Mouse (Mus musculus) intestine, embryonic 15.5 days (tissue): ENCODE measurements at regions not wholly inside any gene's neighbourhood (a gene's known extent, or its start where the extent isn't known, plus 50 kb on each side); places are given as distances from the start of the nearest gene placed in this dataset.

Experiments used
- ATAC-seq: fragments of 200-750 bp; cut with Nextera tagmentation; 2 replicates; pipeline ENCODE4 v1.8.0; 2017; ENCODE audit warnings: moderate TSS enrichment, moderate library complexity
- H3K27ac ChIP-seq: fragments of 300-500 bp; sonication (generic); 2 replicates; pipeline ENCODE4 v1.5.1; 2015; ENCODE audit warnings: mild to moderate bottlenecking, inconsistent platforms
- H3K27me3 ChIP-seq: fragments of 300-500 bp; sonication (generic); replicated peaks from 2 replicates; pipeline ENCODE4 v1.6.1; 2015; ENCODE audit warnings: inconsistent platforms
- H3K36me3 ChIP-seq: fragments of 300-500 bp; sonication (generic); 2 replicates; pipeline ENCODE4 v1.6.1; 2015; ENCODE audit warnings: inconsistent platforms
- H3K4me1 ChIP-seq: fragments of 300-500 bp; sonication (generic); replicated peaks from 2 replicates; pipeline ENCODE4 v1.6.1; 2015; ENCODE audit warnings: inconsistent platforms
- H3K4me2 ChIP-seq: fragments of 300-500 bp; sonication (generic); replicated peaks from 2 replicates; pipeline ENCODE4 v1.6.1; 2015; ENCODE audit warnings: mild to moderate bottlenecking, inconsistent platforms
- H3K4me3 ChIP-seq: fragments of 300-500 bp; sonication (generic); replicated peaks from 2 replicates; pipeline ENCODE4 v1.5.1; 2015; ENCODE audit warnings: inconsistent platforms
- H3K9ac ChIP-seq: fragments of 300-500 bp; sonication (generic); 2 replicates; pipeline ENCODE4 v1.6.1; 2015; ENCODE audit warnings: inconsistent platforms
- H3K9me3 ChIP-seq: fragments of 300-500 bp; sonication (generic); 2 replicates; pipeline ENCODE4 v1.6.1; 2016; ENCODE audit warnings: inconsistent platforms
- WGBS: fragments of 180-500 bp; shearing (Covaris S2); methylation state at CpG from one replicate; pipeline ENCODE4 v1.1.7; 2015; 5-methylcytosine and 5-hydroxymethylcytosine counted together

DNA sequence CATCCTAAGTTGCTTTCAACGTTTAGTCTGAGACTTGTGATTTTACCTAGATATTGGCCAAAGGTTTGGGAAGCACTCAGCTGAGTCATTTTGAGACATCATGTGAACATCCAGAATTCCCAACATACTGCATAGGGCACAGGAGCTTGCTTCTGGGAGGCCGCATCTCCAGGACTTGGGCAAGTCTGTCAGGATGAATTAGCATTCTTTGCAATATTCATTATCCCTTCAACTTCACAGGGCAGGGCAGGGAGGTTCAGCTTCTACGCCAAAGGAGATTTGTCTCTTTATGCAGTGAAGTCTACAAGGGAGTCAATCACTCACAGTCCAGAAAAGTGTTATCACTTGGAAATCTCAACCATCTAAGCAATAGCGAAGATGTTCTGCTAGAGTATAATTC is 231.7 kb downstream of the Cpe start:
- no peak for ATAC-seq
- Histone ChIP-seq H3K27ac (no peak overlapping the region), H3K36me3 (no peaks in the 10 kb centered on the region), H3K9me3 (no peaks in the 10 kb centered on the region), H3K4me1 (no peaks in the 10 kb centered on the region), H3K4me2 (no peak overlapping the region), H3K4me3 (no peak overlapping the region), H3K9ac (no peak overlapping the region), H3K27me3 (no peaks in the 10 kb centered on the region)
- 88% methylated on average over 4 of the region's 4 CpGs for WGBS

DNA sequence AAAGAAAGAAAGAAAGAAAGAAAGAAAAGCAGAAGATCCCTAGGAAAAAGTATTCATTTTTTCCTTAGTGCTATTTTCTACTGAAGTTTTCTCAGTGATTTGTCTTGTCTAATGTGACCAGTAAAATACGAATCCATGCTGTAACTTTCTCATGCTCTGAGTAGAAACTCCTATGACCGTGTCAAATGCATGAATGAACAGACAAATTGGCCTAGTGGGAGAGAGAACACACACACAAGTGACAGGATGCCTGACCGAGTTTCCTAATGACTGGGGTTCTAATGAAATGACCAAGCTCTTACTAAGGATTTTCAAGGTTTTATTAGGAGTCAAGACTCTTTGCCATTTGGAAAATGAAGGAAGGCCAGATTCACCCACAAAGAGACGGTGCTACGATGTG is 235.9 kb downstream of the Cpe start:
- Histone ChIP-seq H3K27me3 (no peaks in the 10 kb centered on the region), H3K36me3 (no peaks in the 10 kb centered on the region), H3K4me1 (no peaks in the 10 kb centered on the region), H3K4me2 (no peak overlapping the region), H3K27ac (no peak overlapping the region), H3K9me3 (no peaks in the 10 kb centered on the region), H3K9ac (no peak overlapping the region), H3K4me3 (no peak overlapping the region)
- ATAC-seq, result no peak
- WGBS, result 80% methylated on average over 5 of the region's 5 CpGs

DNA sequence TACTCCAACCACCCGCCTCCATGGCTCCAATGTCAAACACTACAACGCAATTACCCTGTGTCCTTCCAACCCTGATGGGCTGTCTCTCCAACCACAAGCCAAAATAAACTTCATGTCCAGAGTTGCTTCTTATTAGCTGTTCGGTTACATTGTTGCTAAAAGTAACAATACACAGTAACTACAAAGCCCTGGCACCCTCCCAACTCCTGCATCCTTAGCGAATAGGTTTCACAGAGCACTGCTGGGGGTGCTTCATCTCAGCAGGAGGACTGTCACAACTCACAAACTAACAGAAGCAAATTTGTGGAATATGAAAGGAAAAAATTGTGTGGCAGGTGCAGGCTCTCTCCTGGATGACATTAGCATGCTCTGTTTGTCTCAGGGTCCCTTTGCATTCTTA is 238.1 kb downstream of the Cpe start:
- Histone ChIP-seq H3K4me3 (no peak overlapping the region), H3K9me3 (no peaks in the 10 kb centered on the region), H3K4me1 (no peaks in the 10 kb centered on the region), H3K9ac (no peak overlapping the region), H3K27ac (no peak overlapping the region), H3K27me3 (no peaks in the 10 kb centered on the region), H3K4me2 (no peak overlapping the region), H3K36me3 (no peaks in the 10 kb centered on the region)
- WGBS, result 84% methylated on average over 4 of the region's 4 CpGs
- ATAC-seq, result no peak

DNA sequence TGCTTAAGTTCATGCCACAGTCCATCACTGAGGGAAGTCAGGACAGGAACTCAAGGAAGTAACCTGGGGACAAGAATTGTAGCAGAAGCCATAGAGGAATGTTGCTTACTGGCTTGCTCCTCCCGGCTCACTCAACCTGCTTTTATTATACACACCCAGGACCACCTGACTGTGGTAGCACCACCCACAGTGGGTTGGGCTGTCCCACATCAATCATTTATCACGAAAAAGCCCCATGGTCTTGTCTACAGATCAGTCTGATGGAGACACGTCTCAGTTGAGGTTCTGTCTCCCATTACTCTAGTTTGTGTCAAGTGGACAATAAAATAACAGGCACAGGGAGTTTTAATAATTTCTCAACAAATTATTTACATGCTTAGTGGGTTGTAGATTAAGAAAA is 239.3 kb upstream of the Tll1 start:
- no peak overlapping the region for H3K4me3 ChIP-seq
- H3K27ac ChIP-seq, result no peak overlapping the region
- H3K27me3 ChIP-seq, result no peaks in the 10 kb centered on the region
- ATAC-seq, result no peak
- H3K4me2 ChIP-seq, result no peak overlapping the region
- no peaks in the 10 kb centered on the region for H3K4me1 ChIP-seq
- WGBS, result 93% methylated on average over 3 of the region's 3 CpGs
- H3K9ac ChIP-seq, result no peak overlapping the region
- H3K9me3 ChIP-seq, result no peaks in the 10 kb centered on the region
- H3K36me3 ChIP-seq, result no peaks in the 10 kb centered on the region

DNA sequence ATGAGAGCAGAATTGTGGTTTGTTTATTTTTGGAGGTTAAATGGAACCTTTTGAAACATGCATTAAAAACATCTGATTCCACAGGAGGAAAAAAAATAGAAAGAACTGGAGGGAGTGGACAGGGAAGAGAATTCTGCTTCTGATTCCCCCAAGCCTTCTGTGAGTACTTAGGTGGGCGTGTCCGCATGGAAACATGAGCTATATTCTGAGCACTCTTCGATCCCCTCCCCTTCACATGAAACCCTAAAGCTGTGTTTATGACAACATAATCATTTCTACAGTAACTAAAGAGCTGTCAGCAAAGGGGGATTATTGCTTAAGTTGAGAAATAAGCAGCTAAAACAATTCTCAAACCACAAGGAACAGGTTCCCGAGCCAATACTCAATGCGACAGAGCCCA is 238.4 kb upstream of the Tll1 start:
- H3K9me3 ChIP-seq, result no peaks in the 10 kb centered on the region
- no peaks in the 10 kb centered on the region for H3K27me3 ChIP-seq
- no peak overlapping the region for H3K4me2 ChIP-seq
- H3K4me1 ChIP-seq, result no peaks in the 10 kb centered on the region
- H3K9ac ChIP-seq, result no peak overlapping the region
- ATAC-seq, result no peak
- no peak overlapping the region for H3K4me3 ChIP-seq
- no peaks in the 10 kb centered on the region for H3K36me3 ChIP-seq
- WGBS, result 79% methylated on average over 5 of the region's 5 CpGs
- no peak overlapping the region for H3K27ac ChIP-seq

DNA sequence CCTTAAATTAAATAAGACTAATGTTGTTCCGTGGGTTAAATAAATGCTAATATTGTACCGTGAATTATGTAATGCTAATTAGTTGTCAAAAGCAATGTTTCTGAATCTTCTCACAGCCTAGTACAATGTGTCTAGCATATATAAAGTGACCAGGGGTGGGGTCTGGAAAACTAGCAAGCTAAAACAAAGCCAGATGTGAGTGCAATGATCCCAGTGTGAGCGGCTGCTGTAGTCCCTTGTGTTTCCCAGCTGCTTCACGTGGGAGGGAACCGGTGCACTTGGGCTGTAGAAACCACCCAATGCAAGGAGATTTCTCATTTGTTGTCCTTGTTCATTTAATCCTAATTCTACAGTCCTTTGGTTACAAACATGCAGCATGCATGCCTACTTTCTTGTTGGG is 232.4 kb upstream of the Tll1 start:
- Histone ChIP-seq H3K36me3 (no peaks in the 10 kb centered on the region), H3K27me3 (no peaks in the 10 kb centered on the region), H3K4me3 (no peak overlapping the region), H3K4me2 (no peak overlapping the region), H3K27ac (no peak overlapping the region), H3K9ac (no peak overlapping the region), H3K9me3 (no peaks in the 10 kb centered on the region), H3K4me1 (no peaks in the 10 kb centered on the region)
- WGBS, result 66% methylated on average over 5 of the region's 5 CpGs
- no peak for ATAC-seq

DNA sequence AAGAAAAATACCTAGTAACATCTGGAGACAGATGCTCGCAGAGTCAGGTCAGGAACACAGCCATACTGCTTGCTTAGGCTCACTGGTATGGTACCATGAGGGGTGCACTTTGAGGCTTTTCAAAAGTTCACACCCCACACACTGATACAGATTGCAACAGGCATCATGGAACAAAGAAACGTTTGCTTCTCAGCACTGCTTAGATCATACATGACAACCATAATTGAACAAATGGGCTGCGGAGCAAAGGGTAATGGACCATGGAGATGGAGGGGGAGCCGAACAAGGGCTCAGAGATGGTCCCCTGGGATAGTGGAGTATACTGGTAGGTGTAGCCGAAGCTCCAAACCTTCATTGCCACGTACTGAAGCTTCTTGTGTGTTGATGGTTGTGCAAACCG is 228.6 kb upstream of the Tll1 start:
- H3K4me3 ChIP-seq, result no peak overlapping the region
- H3K27me3 ChIP-seq, result no peaks in the 10 kb centered on the region
- H3K9ac ChIP-seq, result no peak overlapping the region
- no peaks in the 10 kb centered on the region for H3K4me1 ChIP-seq
- ATAC-seq, result no peak
- H3K27ac ChIP-seq, result no peak overlapping the region
- H3K36me3 ChIP-seq, result no peaks in the 10 kb centered on the region
- no peak overlapping the region for H3K4me2 ChIP-seq
- no peaks in the 10 kb centered on the region for H3K9me3 ChIP-seq
- WGBS, result 84% methylated on average over 7 of the region's 7 CpGs

DNA sequence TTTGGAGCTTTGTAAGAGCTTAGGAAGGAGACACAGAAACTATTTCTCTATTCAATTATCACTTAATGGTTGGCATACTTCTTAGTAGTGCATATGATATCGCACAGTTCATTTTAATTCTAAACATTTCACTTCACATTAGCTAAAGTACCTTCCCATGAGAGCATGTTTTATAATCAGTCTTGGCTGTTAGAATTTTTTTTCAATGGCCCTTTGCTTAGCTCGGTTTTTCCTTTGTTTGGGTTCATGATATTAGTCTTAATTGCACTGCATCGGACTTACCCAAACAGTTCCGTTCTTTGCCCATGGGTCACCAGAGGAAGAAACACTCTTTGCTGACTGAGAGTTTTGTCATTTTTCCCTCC is 216.8 kb upstream of the Tll1 start:
- ATAC-seq, result no peak
- Histone ChIP-seq H3K4me1 (no peaks in the 10 kb centered on the region), H3K27me3 (no peaks in the 10 kb centered on the region), H3K9ac (no peak overlapping the region), H3K4me2 (no peak overlapping the region), H3K27ac (no peak overlapping the region), H3K9me3 (no peaks in the 10 kb centered on the region), H3K4me3 (no peak overlapping the region), H3K36me3 (no peaks in the 10 kb centered on the region)
- WGBS, result 60% methylated on average over 4 of the region's 4 CpGs

DNA sequence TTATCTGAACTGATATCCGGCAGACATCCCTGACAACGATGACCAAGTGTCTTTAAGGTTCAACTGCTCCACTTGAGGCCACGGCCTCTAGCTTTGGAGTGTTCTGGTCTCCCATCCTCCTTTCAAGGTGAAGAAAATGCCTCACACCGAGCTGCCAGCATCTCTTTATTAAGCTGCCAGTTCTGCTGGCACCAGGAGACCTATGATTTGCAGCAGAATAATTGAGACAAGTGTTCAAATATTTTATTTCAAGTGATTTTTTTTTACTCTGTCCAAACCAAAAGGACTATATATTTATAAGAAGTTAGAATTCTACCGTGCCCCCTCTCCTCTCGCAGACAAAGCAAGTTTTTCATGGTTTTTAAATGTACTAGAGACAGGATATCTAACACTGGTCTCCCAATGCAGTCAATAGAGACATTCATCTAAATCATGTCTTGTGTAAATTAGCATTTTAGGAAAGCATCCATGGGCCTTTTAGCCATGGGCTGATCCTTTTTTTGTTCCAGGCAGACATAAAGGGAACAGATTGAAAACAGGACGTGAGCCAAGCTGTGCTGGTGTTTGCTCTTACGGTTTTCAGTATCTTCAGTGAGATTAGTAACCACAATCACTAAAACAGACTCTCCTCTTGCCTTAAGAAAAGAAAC is 216.3 kb upstream of the Tll1 start:
- no peak for ATAC-seq
- Histone ChIP-seq H3K4me3 (no peak overlapping the region), H3K4me2 (no peak overlapping the region), H3K27me3 (no peaks in the 10 kb centered on the region), H3K36me3 (no peaks in the 10 kb centered on the region), H3K4me1 (no peaks in the 10 kb centered on the region), H3K27ac (no peak overlapping the region), H3K9ac (no peak overlapping the region), H3K9me3 (no peaks in the 10 kb centered on the region)
- WGBS, result 55% methylated on average over 8 of the region's 8 CpGs

DNA sequence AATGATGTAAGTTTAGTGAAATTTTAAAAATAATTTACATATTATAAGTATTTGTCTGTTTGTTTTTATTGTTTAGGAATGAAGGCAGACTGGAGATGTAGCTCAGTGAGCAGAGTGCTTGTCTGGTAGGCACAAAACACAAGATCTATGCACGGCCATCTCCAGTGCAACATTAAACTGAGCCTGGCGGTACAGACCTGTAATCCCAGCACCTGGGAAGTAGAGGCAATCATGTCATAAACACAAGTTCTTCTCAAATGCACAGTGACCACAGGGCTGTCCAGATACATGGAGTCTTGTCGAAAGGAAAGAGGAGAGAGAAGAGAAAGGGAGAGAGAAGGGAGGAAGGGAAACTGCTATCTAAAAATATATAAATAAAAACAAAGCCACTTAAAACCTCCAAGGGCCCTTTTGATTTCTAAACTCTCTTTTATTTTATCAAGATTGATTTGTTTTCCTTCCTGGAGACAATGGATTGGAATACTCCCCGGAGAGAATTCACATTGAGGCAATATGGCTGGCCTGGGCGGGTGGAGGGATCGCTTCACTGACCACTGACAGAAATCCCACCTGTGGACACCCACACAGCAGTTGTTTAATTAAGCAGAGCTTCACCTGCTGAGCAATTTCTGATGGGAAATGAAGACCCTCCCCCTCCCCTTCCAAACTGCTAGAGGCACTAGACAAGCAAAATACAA is 215.6 kb upstream of the Tll1 start:
- 83% methylated on average over 6 of the region's 6 CpGs for WGBS
- H3K9ac ChIP-seq, result no peak overlapping the region
- no peak overlapping the region for H3K27ac ChIP-seq
- no peak overlapping the region for H3K4me2 ChIP-seq
- H3K27me3 ChIP-seq, result no peaks in the 10 kb centered on the region
- no peak overlapping the region for H3K4me3 ChIP-seq
- no peaks in the 10 kb centered on the region for H3K9me3 ChIP-seq
- no peaks in the 10 kb centered on the region for H3K4me1 ChIP-seq
- H3K36me3 ChIP-seq, result no peaks in the 10 kb centered on the region
- ATAC-seq, result no peak

DNA sequence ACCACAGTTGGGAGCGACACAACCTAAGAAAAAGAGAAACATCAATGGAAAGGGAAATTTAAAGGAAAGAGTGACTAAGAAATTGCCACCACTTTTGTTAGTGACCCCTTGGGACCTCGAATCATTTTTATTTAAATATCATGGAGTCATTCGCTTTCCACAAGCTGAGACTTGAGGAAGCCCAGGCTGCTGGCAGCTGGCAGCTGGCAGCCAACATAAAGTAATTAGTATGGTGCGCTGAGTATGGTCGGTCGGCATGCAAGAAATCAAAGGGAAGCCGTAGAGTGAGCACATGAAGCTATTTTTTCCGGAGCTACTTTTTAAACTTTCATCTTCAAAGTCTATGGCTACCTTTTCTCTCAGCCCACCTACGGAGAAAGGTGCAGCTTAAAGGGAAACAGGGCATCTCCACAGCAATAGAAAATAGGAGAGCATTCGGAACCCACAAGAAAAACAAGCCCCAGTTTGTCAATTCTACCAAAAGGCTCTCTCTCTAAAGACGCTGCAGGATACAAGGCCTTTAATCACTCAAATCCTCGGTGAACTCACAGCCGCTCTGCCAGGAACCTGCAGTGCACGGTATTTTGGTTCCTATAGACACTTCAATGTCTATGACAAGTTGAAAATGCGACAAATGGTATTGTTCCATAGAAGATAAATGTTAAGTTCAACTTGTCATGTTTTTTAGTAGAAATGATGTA is 206.6 kb upstream of the Tll1 start:
- no peak for ATAC-seq
- 71% methylated on average over 15 of the region's 15 CpGs for WGBS

DNA sequence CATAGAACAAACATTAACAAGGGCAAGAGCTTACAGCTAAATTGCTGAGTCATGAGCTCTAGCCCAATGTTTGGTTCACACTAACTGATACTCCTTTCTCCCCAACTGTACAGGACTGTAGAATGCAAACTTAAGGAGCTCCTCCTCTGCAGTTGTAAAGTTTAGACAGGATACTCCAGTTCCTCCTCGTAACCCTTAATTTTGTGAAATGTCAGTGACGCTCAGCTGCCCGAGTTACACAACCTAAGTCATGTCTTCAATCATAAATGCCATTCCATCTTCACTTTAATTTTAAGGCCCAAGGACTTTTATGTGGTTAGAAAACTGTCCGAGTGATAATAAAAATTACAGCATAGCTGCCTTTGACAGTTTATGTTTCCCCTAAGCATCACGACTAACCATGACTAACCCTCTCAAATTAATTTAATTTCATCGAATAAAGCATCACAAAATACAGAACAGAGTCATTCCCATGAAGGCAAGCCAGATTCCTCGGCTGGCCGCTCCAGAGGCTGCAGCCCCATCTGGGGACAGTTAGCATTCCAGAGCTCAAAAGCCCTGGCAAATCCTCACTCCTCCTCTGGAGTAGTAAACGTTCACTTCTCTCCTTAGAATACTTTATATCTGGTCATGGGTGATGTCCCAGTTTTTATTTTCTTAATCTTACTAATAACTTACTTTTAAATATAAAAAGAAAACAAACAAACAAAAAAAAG is 200.9 kb upstream of the Tll1 start:
- ATAC-seq, result no peak
- H3K9ac ChIP-seq, result no peak overlapping the region
- H3K4me2 ChIP-seq, result no peak overlapping the region
- no peak overlapping the region for H3K27ac ChIP-seq
- no peaks in the 10 kb centered on the region for H3K4me1 ChIP-seq
- 53% methylated on average over 9 of the region's 9 CpGs for WGBS
- H3K36me3 ChIP-seq, result no peaks in the 10 kb centered on the region
- H3K27me3 ChIP-seq, result no peaks in the 10 kb centered on the region
- H3K4me3 ChIP-seq, result no peak overlapping the region
- no peaks in the 10 kb centered on the region for H3K9me3 ChIP-seq

More for the DNA sequence above, 206.6 kb upstream of the Tll1 start:
- H3K36me3 ChIP-seq, result no peaks in the 10 kb centered on the region
- H3K27ac ChIP-seq, result no peak overlapping the region
- H3K9ac ChIP-seq, result no peak overlapping the region
- H3K9me3 ChIP-seq, result no peaks in the 10 kb centered on the region
- H3K4me3 ChIP-seq, result no peak overlapping the region
- H3K4me1 ChIP-seq, result no peaks in the 10 kb centered on the region
- H3K27me3 ChIP-seq, result no peaks in the 10 kb centered on the region
- H3K4me2 ChIP-seq, result no peak overlapping the region
